Mouse (Mus musculus): ENCODE results near the gene Wwox. TPM values are rescaled to one million over a fixed set of nuclear protein-coding genes. Genes with fewer than 3 reads are reported as not detected.

Wwox gene
- polyA plus RNA-seq, 1 experiment from 2014 or later: 11.6 TPM

DNA sequence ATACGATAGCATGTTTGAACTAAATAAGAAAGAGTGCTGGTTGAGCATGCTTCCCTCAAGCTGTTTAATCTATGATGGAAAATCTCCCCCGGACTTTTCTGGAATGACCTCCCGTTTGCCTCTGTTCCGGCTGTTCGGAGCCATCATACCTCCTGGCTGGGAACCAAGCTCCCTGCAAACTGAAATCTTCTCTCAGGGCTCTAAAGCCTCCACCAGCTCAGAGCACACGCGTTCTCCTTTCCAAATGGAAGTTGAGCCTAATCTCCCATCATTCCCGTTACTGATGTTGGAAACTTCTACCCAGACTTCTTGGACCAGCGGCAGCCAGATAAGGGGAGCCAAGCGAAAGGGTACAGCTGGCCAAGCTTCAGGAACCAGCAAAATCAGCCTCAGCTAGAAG lies 37.5 kb downstream of the Wwox start:
- Histone ChIP-seq H3K36me3 (ENCODE audit: insufficient read depth, low read length) (no peaks in the 10 kb centered on the region), H3K4me3 (ENCODE audit: low read depth, low read length) (no peak overlapping the region), H3K4me2 (replicated peaks; ENCODE audit: low read depth, low read length) (no peak overlapping the region), H3K9ac (replicated peaks; ENCODE audit: low read depth) (no peak overlapping the region), H3K27ac (ENCODE audit: low read length) (no peak overlapping the region), H3K27me3 (replicated peaks; ENCODE audit: insufficient read depth, low read length) (no peaks in the 10 kb centered on the region), H3K9me3 (ENCODE audit: low read length) (no peaks in the 10 kb centered on the region), H3K4me1 (ENCODE audit: insufficient read depth, low read depth, low read length) (no peaks in the 10 kb centered on the region)
- DNase-seq (ENCODE audit: low spot score): no peak
- ATAC-seq: no peak
- WGBS: 56% methylated on average over 10 of the region's 10 CpGs
- TF ChIP-seq CTCF (IDR thresholded peaks at IDR 0.05): no peak
- no peak for TF ChIP-seq EP300 (IDR thresholded peaks at IDR 0.05)

DNA sequence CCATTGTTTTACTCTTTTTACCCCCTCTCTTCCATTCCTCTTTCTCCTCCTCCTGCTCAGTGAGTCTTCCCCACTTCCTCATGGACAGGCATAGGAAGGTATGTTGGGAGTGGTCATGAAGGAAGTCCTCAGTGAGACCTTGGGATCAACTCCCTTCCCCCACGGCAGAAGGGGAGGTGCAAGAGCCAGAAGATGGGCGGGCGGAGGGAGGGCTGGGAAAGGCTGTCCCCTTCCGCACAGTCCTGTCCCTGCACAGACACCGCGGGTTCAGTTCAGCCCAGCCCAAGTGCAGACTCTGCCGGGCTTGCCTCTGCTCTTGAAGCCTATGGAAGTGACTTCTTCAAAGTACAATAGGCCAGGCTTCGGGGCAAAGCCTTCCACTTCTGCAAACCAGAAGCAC lies 38.3 kb downstream of the Wwox start:
- ATAC-seq: no peak
- H3K27me3 ChIP-seq (replicated peaks; ENCODE audit: insufficient read depth, low read length): no peaks in the 10 kb centered on the region
- no peaks in the 10 kb centered on the region for H3K36me3 ChIP-seq (ENCODE audit: insufficient read depth, low read length)
- H3K9ac ChIP-seq (replicated peaks; ENCODE audit: low read depth): no peak overlapping the region
- no peak overlapping the region for H3K4me3 ChIP-seq (ENCODE audit: low read depth, low read length)
- 68% methylated on average over 8 of the region's 8 CpGs for WGBS
- no peaks in the 10 kb centered on the region for H3K4me1 ChIP-seq (ENCODE audit: insufficient read depth, low read depth, low read length)
- no peak for TF ChIP-seq CTCF (IDR thresholded peaks at IDR 0.05)
- no peak for TF ChIP-seq EP300 (IDR thresholded peaks at IDR 0.05)
- no peak for DNase-seq (ENCODE audit: low spot score)
- H3K4me2 ChIP-seq (replicated peaks; ENCODE audit: low read depth, low read length): no peak overlapping the region
- no peaks in the 10 kb centered on the region for H3K9me3 ChIP-seq (ENCODE audit: low read length)
- H3K27ac ChIP-seq (ENCODE audit: low read length): no peak overlapping the region

DNA sequence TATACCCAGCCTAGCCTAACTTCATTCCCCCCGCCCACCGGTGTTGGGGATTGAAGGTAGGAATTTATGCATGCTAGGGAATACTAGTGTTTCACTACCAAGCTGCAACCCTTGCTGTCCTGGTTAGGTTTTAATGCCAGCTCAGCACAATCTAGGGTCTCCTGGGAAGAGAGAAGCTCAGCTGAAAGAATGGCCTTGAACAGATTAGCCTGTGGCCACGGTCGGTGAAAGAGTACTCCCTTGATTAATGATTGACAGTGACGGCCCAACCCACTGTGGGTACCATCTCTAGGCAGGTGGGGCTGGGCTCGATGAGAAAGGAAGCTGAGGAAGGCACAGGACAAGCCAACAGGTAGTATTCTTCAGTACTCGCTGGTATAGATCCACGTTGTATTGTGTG lies 40.3 kb downstream of the Wwox start:
- no peak for ATAC-seq
- no peaks in the 10 kb centered on the region for H3K9me3 ChIP-seq (ENCODE audit: low read length)

DNA sequence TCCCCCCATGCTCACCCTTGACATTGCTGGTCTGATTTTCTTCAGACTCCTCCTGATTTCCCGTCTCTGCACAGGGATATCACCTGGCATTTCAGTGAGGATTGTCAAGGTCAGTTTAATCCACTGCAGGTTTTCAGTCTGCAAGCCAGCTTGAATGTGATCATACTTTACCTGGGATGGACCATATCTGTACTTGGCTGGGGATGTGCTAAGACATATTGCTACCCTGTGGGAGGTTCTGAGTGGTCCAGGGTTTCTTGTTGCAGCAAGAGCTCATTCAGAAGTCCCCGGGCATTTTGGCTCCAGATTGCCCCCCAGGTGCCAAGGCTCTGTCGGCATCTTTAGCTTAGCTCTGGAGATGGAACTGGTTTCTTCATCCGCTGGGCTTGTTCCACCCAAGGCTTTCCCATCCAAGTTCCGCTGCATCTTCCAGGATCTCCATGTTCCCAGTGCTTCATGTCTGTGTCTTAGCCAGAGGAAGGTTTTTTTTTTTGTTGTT lies 52.3 kb downstream of the Wwox start:
- H3K9me3 ChIP-seq (ENCODE audit: low read length): no peaks in the 10 kb centered on the region
- DNase-seq (ENCODE audit: low spot score) (no peak), ATAC-seq (no peak)
- no peak overlapping the region for H3K4me2 ChIP-seq (replicated peaks; ENCODE audit: low read depth, low read length)
- no peak overlapping the region for H3K27ac ChIP-seq (ENCODE audit: low read length)
- H3K27me3 ChIP-seq (replicated peaks; ENCODE audit: insufficient read depth, low read length): no peaks in the 10 kb centered on the region
- 90% methylated on average over 5 of the region's 5 CpGs for WGBS
- H3K36me3 ChIP-seq (ENCODE audit: insufficient read depth, low read length): no peaks in the 10 kb centered on the region
- no peak overlapping the region for H3K4me3 ChIP-seq (ENCODE audit: low read depth, low read length)
- H3K9ac ChIP-seq (replicated peaks; ENCODE audit: low read depth): no peak overlapping the region
- no peak for TF ChIP-seq CTCF (IDR thresholded peaks at IDR 0.05)
- no peak for TF ChIP-seq EP300 (IDR thresholded peaks at IDR 0.05)
- H3K4me1 ChIP-seq (ENCODE audit: insufficient read depth, low read depth, low read length): no peaks in the 10 kb centered on the region

More for the DNA sequence above, 40.3 kb downstream of the Wwox start:
- no peaks in the 10 kb centered on the region for H3K27me3 ChIP-seq (replicated peaks; ENCODE audit: insufficient read depth, low read length)
- 68% methylated on average over 8 of the region's 8 CpGs for WGBS
- H3K4me1 ChIP-seq (ENCODE audit: insufficient read depth, low read depth, low read length): no peaks in the 10 kb centered on the region
- no peaks in the 10 kb centered on the region for H3K36me3 ChIP-seq (ENCODE audit: insufficient read depth, low read length)
- H3K4me3 ChIP-seq (ENCODE audit: low read depth, low read length): no peak overlapping the region
- no peak for DNase-seq (ENCODE audit: low spot score)
- no peak for TF ChIP-seq EP300 (IDR thresholded peaks at IDR 0.05)
- TF ChIP-seq CTCF (IDR thresholded peaks at IDR 0.05): no peak
- H3K27ac ChIP-seq (ENCODE audit: low read length): no peak overlapping the region
- H3K9ac ChIP-seq (replicated peaks; ENCODE audit: low read depth): no peak overlapping the region
- no peak overlapping the region for H3K4me2 ChIP-seq (replicated peaks; ENCODE audit: low read depth, low read length)

DNA sequence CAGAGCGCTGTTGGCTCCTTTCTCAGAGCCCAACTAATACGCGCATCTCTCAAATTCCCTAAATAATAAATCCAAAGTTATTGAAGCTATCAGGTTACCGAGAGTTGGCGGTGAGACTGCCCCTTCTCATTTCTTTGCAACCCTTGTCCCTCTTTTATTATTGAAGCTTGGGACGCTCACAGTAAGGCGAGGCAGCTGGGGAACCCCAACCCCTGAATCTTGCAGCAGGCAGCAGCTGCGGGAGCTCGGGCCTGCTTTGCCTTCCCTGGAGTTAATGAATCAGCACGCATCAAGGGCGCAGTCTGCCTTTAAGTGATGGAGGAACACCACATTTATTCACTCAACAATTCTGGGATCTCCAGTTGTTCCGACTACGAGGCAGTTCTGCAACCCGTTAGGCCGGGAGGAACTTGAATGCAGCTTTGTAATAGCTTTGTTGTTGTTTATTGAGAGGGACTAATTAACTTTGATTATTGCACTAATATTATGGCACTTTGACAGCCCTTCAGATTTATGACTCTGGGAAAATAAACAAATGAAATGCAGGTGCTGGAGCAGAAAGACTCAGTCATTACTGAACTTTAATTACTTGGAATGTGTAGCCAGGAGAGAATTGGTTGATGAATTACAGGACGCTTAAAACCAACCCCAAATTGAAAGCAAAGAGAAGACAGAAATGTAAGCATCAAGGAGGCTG lies 60.1 kb downstream of the Wwox start:
- Histone ChIP-seq H3K9me3 (ENCODE audit: low read length) (no peaks in the 10 kb centered on the region), H3K36me3 (ENCODE audit: insufficient read depth, low read length) (no peaks in the 10 kb centered on the region), H3K27me3 (replicated peaks; ENCODE audit: insufficient read depth, low read length) (no peaks in the 10 kb centered on the region), H3K4me1 (ENCODE audit: insufficient read depth, low read depth, low read length) (no peaks in the 10 kb centered on the region), H3K9ac (replicated peaks; ENCODE audit: low read depth) (no peak overlapping the region), H3K27ac (ENCODE audit: low read length) (no peak overlapping the region), H3K4me3 (ENCODE audit: low read depth, low read length) (no peak overlapping the region), H3K4me2 (replicated peaks; ENCODE audit: low read depth, low read length) (no peak overlapping the region)
- DNase-seq (ENCODE audit: low spot score): no peak
- 77% methylated on average over 16 of the region's 16 CpGs for WGBS
- no peak for TF ChIP-seq CTCF (IDR thresholded peaks at IDR 0.05)
- no peak for TF ChIP-seq EP300 (IDR thresholded peaks at IDR 0.05)
- ATAC-seq: no peak

DNA sequence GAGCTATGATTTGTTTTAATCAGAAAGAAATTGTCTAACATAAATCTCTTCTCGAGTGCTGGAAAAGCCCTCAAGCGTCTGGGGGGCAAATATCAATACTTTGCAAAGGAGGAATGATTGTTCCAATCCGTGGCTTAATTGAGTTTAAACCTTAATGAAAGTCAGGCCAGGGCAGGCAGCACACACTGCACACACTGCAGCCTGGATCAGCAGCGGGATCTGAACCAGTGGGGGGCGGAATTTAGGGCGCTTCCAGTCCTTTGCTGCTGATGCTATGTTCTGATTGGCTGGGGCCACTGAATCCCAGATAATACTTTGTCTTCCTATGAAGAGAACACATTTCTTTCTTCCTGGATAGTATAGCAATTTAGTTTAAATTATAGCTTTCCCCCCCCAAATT lies 62.5 kb downstream of the Wwox start:
- no peak for TF ChIP-seq CTCF (IDR thresholded peaks at IDR 0.05)
- no peak for TF ChIP-seq EP300 (IDR thresholded peaks at IDR 0.05)
- DNase-seq (ENCODE audit: low spot score) (no peak), ATAC-seq (no peak)
- Histone ChIP-seq H3K4me1 (ENCODE audit: insufficient read depth, low read depth, low read length) (peaks cover 6% of the 10 kb centered on the region; the same call in 1 of the 2 replicates), H3K4me3 (ENCODE audit: low read depth, low read length) (no peak overlapping the region), H3K36me3 (ENCODE audit: insufficient read depth, low read length) (no peaks in the 10 kb centered on the region), H3K27ac (ENCODE audit: low read length) (no peak overlapping the region), H3K4me2 (replicated peaks; ENCODE audit: low read depth, low read length) (no peak overlapping the region), H3K9ac (replicated peaks; ENCODE audit: low read depth) (no peak overlapping the region), H3K27me3 (replicated peaks; ENCODE audit: insufficient read depth, low read length) (no peaks in the 10 kb centered on the region), H3K9me3 (ENCODE audit: low read length) (no peaks in the 10 kb centered on the region)
- 84% methylated on average over 6 of the region's 6 CpGs for WGBS

All from lung, postnatal 0 days (tissue).